Mouse (Mus musculus) gastrocnemius, adult 2 months (tissue): Measurements from ENCODE around the gene Slc5a10. TPM values are rescaled to one million over a fixed set of nuclear protein-coding genes. Genes with fewer than 3 reads are reported as not detected.

ENCODE experiments used
- DNase-seq: peaks from one replicate; pipeline ENCODE4 v3.0.0; 2022
- H3K27ac ChIP-seq: fragments of 200-600 bp; 2 replicates; pipeline ENCODE4 v1.8.1; 2022; ENCODE audit warnings: mild to moderate bottlenecking
- H3K4me3 ChIP-seq: fragments of 200-600 bp; 2 replicates; pipeline ENCODE4 v1.8.1; 2022; ENCODE audit warnings: mild to moderate bottlenecking, moderate library complexity
- CTCF ChIP-seq: fragments of 200-600 bp; IDR thresholded peaks from 2 replicates; pipeline ENCODE4 v1.8.1; 2022; ENCODE audit warnings: antibody characterized with exemption, mild to moderate bottlenecking, moderate library complexity
- intact Hi-C: fragments of 180-260 bp; cut with DNase I; formaldehyde crosslinking; loops from one replicate; pipeline ENCODE4 v1.15.1; 2025
- long read RNA-seq, 2 experiments: library from polyadenylated mRNA; stranded (forward); transcript quantifications; one replicate each; pipeline ENCODE4 v2.0.0; 2021
- total RNA-seq, 2 experiments: library from RNA; stranded (reverse); gene quantifications; 2 replicates each; pipeline ENCODE4 v1.2.3; 2021

The Slc5a10 gene
- total RNA-seq, result not detected
- long read RNA-seq, experiment 1, result 0 reads
- long read RNA-seq, experiment 2, result 0 reads

- no peak for TF ChIP-seq CTCF
- intact Hi-C loops, result no loop called here
- DNase-seq, result no peak
- Histone ChIP-seq H3K27ac (0 out of 2 replicates have a peak within 1 kb of the TSS, but pooled peaks have one; percentile 24), H3K4me3 (no peak within 1 kb of the TSS)
Measured at GRCm38 (mm10) chr11:61720636-61721035, at the start of gene Slc5a10. Gene Slc5a10 (minus strand): TSS chr11:61720826.

GRCm38 (mm10) chr11:61761584-61762407 lies 41.2 kb upstream of the Slc5a10 start, which contains the start of gene Prpsap2:
Gene Prpsap2 (minus strand): TSS chr11:61762088.
- no peak for TF ChIP-seq CTCF
- DNase-seq, result peak; percentile 99
- Histone ChIP-seq H3K4me3 (peak within 1 kb of the TSS; percentile 88), H3K27ac (peak within 1 kb of the TSS; percentile 89)
- intact Hi-C loops, result no loop called here

- Histone ChIP-seq H3K4me3 (peak overlapping the region; percentile 88), H3K27ac (no peak overlapping the region)
- intact Hi-C loops, result no loop called here
- TF ChIP-seq CTCF, result no peak
- DNase-seq, result no peak
Measured at GRCm38 (mm10) chr11:61760518-61760917, 39.9 kb upstream of the Slc5a10 start.

GRCm38 (mm10) chr11:61757151-61757550 lies 36.5 kb upstream of the Slc5a10 start:
- TF ChIP-seq CTCF, result no peak
- Histone ChIP-seq H3K27ac (no peak overlapping the region), H3K4me3 (no peak overlapping the region)
- intact Hi-C loops, result no loop called here
- no peak for DNase-seq

GRCm38 (mm10) chr11:61751612-61752011 lies 31.0 kb upstream of the Slc5a10 start:
- Histone ChIP-seq H3K4me3 (no peak overlapping the region), H3K27ac (no peak overlapping the region)
- no peak for DNase-seq
- intact Hi-C loops, result no loop called here
- peak; percentile 53 for TF ChIP-seq CTCF

GRCm38 (mm10) chr11:61747161-61747560 lies 26.5 kb upstream of the Slc5a10 start:
- intact Hi-C loops, result no loop called here
- Histone ChIP-seq H3K4me3 (no peak overlapping the region), H3K27ac (no peak overlapping the region)
- TF ChIP-seq CTCF, result no peak
- no peak for DNase-seq

- no peak overlapping the region for H3K4me3 ChIP-seq
- no peak overlapping the region for H3K27ac ChIP-seq
- DNase-seq, result no peak
- TF ChIP-seq CTCF, result no peak
- intact Hi-C loops, result no loop called here
Measured at GRCm38 (mm10) chr11:61745781-61746180, 25.2 kb upstream of the Slc5a10 start.

- intact Hi-C loops, result no loop called here
- no peak overlapping the region for H3K4me3 ChIP-seq
- no peak for TF ChIP-seq CTCF
Measured at GRCm38 (mm10) chr11:61744460-61744859, 23.8 kb upstream of the Slc5a10 start.

GRCm38 (mm10) chr11:61743768-61744167 lies 23.1 kb upstream of the Slc5a10 start:
- H3K27ac ChIP-seq, result no peak overlapping the region
- intact Hi-C loops, result no loop called here
- TF ChIP-seq CTCF, result no peak
- DNase-seq, result no peak
- H3K4me3 ChIP-seq, result no peak overlapping the region

More at GRCm38 (mm10) chr11:61744460-61744859, 23.8 kb upstream of the Slc5a10 start:
- H3K27ac ChIP-seq, result no peak overlapping the region
- DNase-seq, result no peak

- intact Hi-C loops, result no loop called here
- no peak for DNase-seq
- TF ChIP-seq CTCF, result peak; percentile 9; the same call in 1 of the 2 replicates
- Histone ChIP-seq H3K4me3 (no peak overlapping the region), H3K27ac (no peak overlapping the region)
Measured at GRCm38 (mm10) chr11:61740500-61740899, 19.9 kb upstream of the Slc5a10 start.

GRCm38 (mm10) chr11:61737290-61737689 lies 16.7 kb upstream of the Slc5a10 start:
- no peak for DNase-seq
- TF ChIP-seq CTCF, result no peak
- Histone ChIP-seq H3K27ac (no peak overlapping the region), H3K4me3 (no peak overlapping the region)
- intact Hi-C loops, result no loop called here

GRCm38 (mm10) chr11:61732672-61733071 lies 12.0 kb upstream of the Slc5a10 start:
- H3K4me3 ChIP-seq, result no peak overlapping the region
- intact Hi-C loops, result no loop called here
- no peak for DNase-seq
- H3K27ac ChIP-seq, result no peak overlapping the region
- no peak for TF ChIP-seq CTCF

- TF ChIP-seq CTCF, result no peak
- Histone ChIP-seq H3K27ac (peak overlapping the region; percentile 60), H3K4me3 (no peak overlapping the region)
- intact Hi-C loops, result no loop called here
- no peak for DNase-seq
Measured at GRCm38 (mm10) chr11:61728037-61728436, 7.4 kb upstream of the Slc5a10 start.

GRCm38 (mm10) chr11:61722077-61722476 lies 1.5 kb upstream of the Slc5a10 start:
- no peak for TF ChIP-seq CTCF

More at GRCm38 (mm10) chr11:61722077-61722476, 1.5 kb upstream of the Slc5a10 start:
- intact Hi-C loops, result no loop called here
- no peak for DNase-seq
- no peak overlapping the region for H3K4me3 ChIP-seq
- H3K27ac ChIP-seq, result no peak overlapping the region
